Comparison of ENCODE assay signal across 9 mouse cellular contexts in the genomic region with DNA sequence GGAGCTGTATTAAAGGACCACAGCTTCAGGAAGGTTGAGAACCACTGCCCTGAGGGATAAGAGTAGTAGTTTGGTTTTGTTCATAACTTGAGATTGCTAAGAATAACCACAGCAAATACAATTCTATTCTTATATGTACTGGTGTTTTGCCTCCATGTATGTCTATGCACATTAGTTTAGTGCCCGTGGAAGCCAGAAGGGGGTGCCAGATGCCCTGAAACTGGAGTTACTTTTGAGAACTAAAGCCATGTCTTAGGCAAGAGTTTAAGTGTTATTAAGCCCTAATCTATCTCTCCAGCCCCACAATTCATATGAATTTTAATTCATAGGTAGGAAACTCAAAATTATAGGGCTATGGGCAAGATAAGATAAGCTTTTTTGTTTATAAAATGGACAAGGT. TPM values are rescaled to one million over a fixed set of nuclear protein-coding genes. Genes with fewer than 3 reads are reported as not detected.
A peak's percentile ranks its signal among the peaks of the same experiment; 100 is the strongest.
DNase-seq lines count a peak whose midpoint lies in the region; ATAC-seq and TF ChIP-seq lines count a peak whose summit lies in the region.
"Had no signal": no experiment of that assay in that cellular context is flagged by ENCODE, and none has a peak within 500 bp of the region (broad histone marks: within the 10 kb centered on the region; RNA-seq: fewer than 3 reads in every experiment).

No protein-coding gene starts in this region.

- TF ChIP-seq POLR2A in ES-Bruce4 (IDR thresholded peaks at IDR 0.05; ENCODE audit: insufficient read depth, low read length) = no peak
- TF ChIP-seq POLR2A in bone marrow, adult 2 months (IDR thresholded peaks at IDR 0.05; ENCODE audit: borderline replicate concordance, control insufficient read depth, low read depth, low read length) = no peak

- intact Hi-C loops in heart, postnatal 14 days (cut with DNase I) = loop anchor here (2.0 kb wide), 1 partner anchor 45 kb away; no protein-coding TSS in a partner anchor
- intact Hi-C loops in left cerebral cortex, postnatal 4 days (cut with DNase I) = no loop called here

- no peak overlapping the region for H3K4me2 ChIP-seq in heart, embryonic 11.5 days
- H3K4me2 ChIP-seq: embryonic facial prominence, embryonic 12.5 days had no signal

- H3K4me3 ChIP-seq in heart, embryonic 11.5 days (ENCODE audit: low read depth, low read length) = no peak overlapping the region
- no peak overlapping the region for H3K4me3 ChIP-seq in ES-Bruce4 (ENCODE audit: low read depth, low read length)
- H3K4me3 ChIP-seq in bone marrow, adult 2 months (replicated peaks; ENCODE audit: control insufficient read depth, low read depth, low read length) = no peak overlapping the region
- H3K4me3 ChIP-seq: embryonic facial prominence, embryonic 12.5 days had no signal

- WGBS in heart, embryonic 11.5 days (ENCODE audit: insufficient replicate concordance) = 15% methylated on average over 1 of the region's 1 CpGs
- 8% methylated on average over 1 of the region's 1 CpGs for WGBS in bone marrow, adult 2 months

- no peaks in the 10 kb centered on the region for H3K4me1 ChIP-seq in heart, embryonic 11.5 days (ENCODE audit: control insufficient read depth, insufficient read depth, low read length)
- H3K4me1 ChIP-seq in ES-Bruce4 (ENCODE audit: control insufficient read depth, insufficient read depth, low read length) = no peaks in the 10 kb centered on the region
- no peaks in the 10 kb centered on the region for H3K4me1 ChIP-seq in bone marrow, adult 2 months (ENCODE audit: control insufficient read depth, insufficient read depth, low read length)

- peak; percentile 10 for TF ChIP-seq CTCF in ES-Bruce4 (IDR thresholded peaks at IDR 0.05; ENCODE audit: low read depth, low read length)
- TF ChIP-seq CTCF in bone marrow, adult 2 months (IDR thresholded peaks at IDR 0.05; ENCODE audit: control insufficient read depth, insufficient read depth, low read length) = peak; percentile 63

- no peak for ATAC-seq in heart, embryonic 11.5 days (replicated peaks; ENCODE audit: insufficient number of reproducible peaks, low FRiP score, low TSS enrichment)
- ATAC-seq in granulocyte monocyte progenitor cell, adult 5-6 weeks (replicated peaks; ENCODE audit: poor library complexity, severe bottlenecking) = no peak

- TF ChIP-seq EP300 in ES-Bruce4 (IDR thresholded peaks at IDR 0.05; ENCODE audit: insufficient read depth, low read depth, low read length) = no peak

- no peaks in the 10 kb centered on the region for H3K36me3 ChIP-seq in heart, embryonic 11.5 days (ENCODE audit: control insufficient read depth, insufficient read depth, low read length)
- no peaks in the 10 kb centered on the region for H3K36me3 ChIP-seq in ES-Bruce4 (ENCODE audit: control insufficient read depth, insufficient read depth, low read length, poor library complexity, severe bottlenecking)
- H3K36me3 ChIP-seq: embryonic facial prominence, embryonic 12.5 days had no signal

- no peaks in the 10 kb centered on the region for H3K27me3 ChIP-seq in heart, embryonic 11.5 days (ENCODE audit: control insufficient read depth, insufficient read depth, low read length)
- H3K27me3 ChIP-seq in ES-Bruce4 (ENCODE audit: control insufficient read depth, insufficient read depth, low read length, poor library complexity, severe bottlenecking) = no peaks in the 10 kb centered on the region
- H3K27me3 ChIP-seq: embryonic facial prominence, embryonic 12.5 days had no signal

- DNase-seq in heart, postnatal 14 days = peak; percentile 59 to 67
- DNase-seq in heart, postnatal 4 days = peak; percentile 70
- DNase-seq in left cerebral cortex, postnatal 4 days = peak; percentile 46
- peak; percentile 34 for DNase-seq in retina, postnatal 7 days (ENCODE audit: low read depth, low spot score)

- H3K27ac ChIP-seq in heart, embryonic 11.5 days (ENCODE audit: low read depth, low read length) = no peak overlapping the region
- H3K27ac ChIP-seq in ES-Bruce4 (ENCODE audit: insufficient read depth, low read length) = no peak overlapping the region
- H3K27ac ChIP-seq in bone marrow, adult 2 months (ENCODE audit: control insufficient read depth, insufficient read depth, low read depth, low read length, poor library complexity) = no peak overlapping the region
- H3K27ac ChIP-seq: embryonic facial prominence, embryonic 12.5 days had no signal

- H3K9ac ChIP-seq in heart, embryonic 11.5 days (ENCODE audit: low read depth, low read length) = no peak overlapping the region
- H3K9ac ChIP-seq in ES-Bruce4 (ENCODE audit: low read depth, poor library complexity, severe bottlenecking) = no peak overlapping the region
- H3K9ac ChIP-seq: embryonic facial prominence, embryonic 12.5 days had no signal

- no peaks in the 10 kb centered on the region for H3K9me3 ChIP-seq in heart, embryonic 11.5 days (replicated peaks; ENCODE audit: control insufficient read depth, low read length)
- no peaks in the 10 kb centered on the region for H3K9me3 ChIP-seq in ES-Bruce4 (replicated peaks; ENCODE audit: control insufficient read depth, insufficient read depth, low read length, poor library complexity, severe bottlenecking)
- H3K9me3 ChIP-seq: embryonic facial prominence, embryonic 12.5 days had no signal

RNA-seq across cellular contexts. Expression of a gene that starts 5.3 kb away (rescaled TPM):
- under 1 TPM; 0.07 to 0.10 TPM for total RNA-seq in heart, postnatal 14 days (2021)
- polyA plus RNA-seq in heart, embryonic 11.5 days (2014; fragmentation: Nextera tagmentation; extraction: Ambion mirVana) = 0.27 and 0.45 TPM in 2 replicates
- 1.8 and 2.4 TPM in 2 replicates for polyA plus RNA-seq in ES-Bruce4 (2011; ENCODE audit: insufficient read depth, insufficient read length, low read depth, missing spikeins)
- polyA plus RNA-seq in bone marrow, adult 2 months (2011; ENCODE audit: insufficient read depth, insufficient read length, low replicate concordance, missing spikeins) = 1.0 TPM in 1 of 2 replicates, not detected in the other
- total RNA-seq in heart, postnatal 4 days (2021) = under 1 TPM; 0.23 to 0.24 TPM
- 1 to 10 TPM in 1 of 2 experiments, under 1 TPM in 1; 0.85 to 1.6 TPM for total RNA-seq in left cerebral cortex, postnatal 4 days (2021)
- 0.13 TPM in 1 of 2 replicates, not detected in the other for total RNA-seq in granulocyte monocyte progenitor cell, adult 5-6 weeks (2014; fragmentation: Nextera tagmentation)
- total RNA-seq in granulocyte monocyte progenitor cell, adult 5-6 weeks (2017) = 0.31 TPM in 1 of 2 replicates, not detected in the other

RNA-seq across cellular contexts. Expression of a gene that starts 5.4 kb away (rescaled TPM):
- 10 to 100 TPM; 90.3 to 91.6 TPM for total RNA-seq in heart, postnatal 14 days (2021)
- 46.5 and 48.9 TPM in 2 replicates for polyA plus RNA-seq in heart, embryonic 11.5 days (2014; fragmentation: Nextera tagmentation; extraction: Ambion mirVana)
- polyA plus RNA-seq in ES-Bruce4 (2011; ENCODE audit: insufficient read depth, insufficient read length, low read depth, missing spikeins) = 50.6 and 52.6 TPM in 2 replicates
- 31.5 and 36.0 TPM in 2 replicates for polyA plus RNA-seq in bone marrow, adult 2 months (2011; ENCODE audit: insufficient read depth, insufficient read length, low replicate concordance, missing spikeins)
- total RNA-seq in heart, postnatal 4 days (2021) = 10 to 100 TPM; 77.5 to 84.8 TPM
- total RNA-seq in left cerebral cortex, postnatal 4 days (2021) = 10 to 100 TPM; 77.2 to 81.3 TPM
- 53.9 and 55.8 TPM in 2 replicates for total RNA-seq in granulocyte monocyte progenitor cell, adult 5-6 weeks (2014; fragmentation: Nextera tagmentation)
- total RNA-seq in granulocyte monocyte progenitor cell, adult 5-6 weeks (2017) = 46.9 and 53.5 TPM in 2 replicates
